In the genomic region with DNA sequence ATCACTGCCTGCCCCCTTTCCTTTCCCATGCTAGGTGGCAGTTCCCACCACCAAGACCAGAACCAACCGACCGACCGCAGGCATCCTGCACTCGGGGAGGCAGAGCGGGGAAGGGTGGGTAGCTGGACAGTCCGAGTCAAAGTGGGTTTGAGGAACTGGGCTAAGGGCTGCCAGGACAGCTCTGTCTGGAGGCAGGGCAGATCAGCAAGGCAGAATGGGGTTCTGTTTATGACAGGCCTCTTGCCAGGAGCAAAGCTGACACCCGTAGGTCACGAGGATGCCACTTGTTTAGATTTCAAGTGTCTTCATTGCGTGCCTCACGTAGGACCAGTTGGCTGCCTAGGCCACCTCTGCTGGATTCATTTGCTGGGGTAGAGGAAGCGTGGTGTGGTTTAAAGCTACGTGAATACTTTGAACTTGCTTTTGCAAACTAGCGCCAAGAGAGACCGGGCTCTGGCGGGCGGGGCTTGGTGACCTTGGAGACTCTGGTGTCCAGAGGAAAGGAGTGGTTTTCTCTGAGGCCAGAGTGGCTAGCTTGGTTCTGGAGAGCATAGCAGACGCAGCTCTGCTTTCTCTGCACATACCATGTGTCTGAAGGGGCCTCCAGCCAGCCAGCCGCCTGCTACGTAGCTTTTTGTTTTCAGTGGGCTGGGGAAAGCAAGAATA, we compare ENCODE assay signal across 8 mouse cellular contexts. TPM values are rescaled to one million over a fixed set of nuclear protein-coding genes. Genes with fewer than 3 reads are reported as not detected.
DNase-seq lines count a peak whose midpoint lies in the region; ATAC-seq and TF ChIP-seq lines count a peak whose summit lies in the region.

No protein-coding gene starts in this region.

- no peak for TF ChIP-seq CTCF in midbrain, postnatal 0 days (IDR thresholded peaks at IDR 0.05)

- no peaks in the 10 kb centered on the region for H3K36me3 ChIP-seq in forebrain, embryonic 15.5 days
- peaks cover 34% of the 10 kb centered on the region for H3K36me3 ChIP-seq in limb, embryonic 12.5 days
- H3K36me3 ChIP-seq in midbrain, postnatal 0 days (ENCODE audit: insufficient read depth, low read length) = peaks cover 6% of the 10 kb centered on the region

- no peak overlapping the region for H3K4me2 ChIP-seq in forebrain, embryonic 15.5 days (replicated peaks)
- peak overlapping the region; percentile 16; the same call in 1 of the 2 replicates for H3K4me2 ChIP-seq in limb, embryonic 12.5 days
- H3K4me2 ChIP-seq in midbrain, postnatal 0 days (ENCODE audit: low read depth, low read length, poor library complexity, severe bottlenecking) = no peak overlapping the region

- 62% methylated on average over 19 of the region's 19 CpGs for WGBS in forebrain, embryonic 15.5 days
- WGBS in limb, embryonic 12.5 days = 50% methylated on average over 19 of the region's 19 CpGs
- 67% methylated on average over 19 of the region's 19 CpGs for WGBS in midbrain, postnatal 0 days

- intact Hi-C loops in left cerebral cortex, postnatal 4 days (cut with DNase I) = no loop called here

- no peak for ATAC-seq in forebrain, embryonic 15.5 days (replicated peaks)
- ATAC-seq in hematopoietic stem cell, adult 5-6 weeks (replicated peaks in 1 of 2; ENCODE audit: insufficient read depth in 1 of 2, low FRiP score in 2 of 2, low TSS enrichment in 1 of 2, low read depth in 1 of 2, poor library complexity in 2 of 2, severe bottlenecking in 2 of 2) = peak; percentile 27 to 33; a peak in 1 of 4 replicates
- no peak for ATAC-seq in limb, embryonic 12.5 days (ENCODE audit: insufficient number of reproducible peaks, insufficient read depth, low FRiP score, low TSS enrichment, low read depth)
- ATAC-seq in midbrain, postnatal 0 days (ENCODE audit: low FRiP score) = no peak; the same call in 1 of the 2 replicates

- no peaks in the 10 kb centered on the region for H3K27me3 ChIP-seq in forebrain, embryonic 15.5 days
- H3K27me3 ChIP-seq in limb, embryonic 12.5 days = no peaks in the 10 kb centered on the region
- H3K27me3 ChIP-seq in midbrain, postnatal 0 days (ENCODE audit: insufficient read depth, low read length) = no peaks in the 10 kb centered on the region

- no peaks in the 10 kb centered on the region for H3K9me3 ChIP-seq in forebrain, embryonic 15.5 days
- H3K9me3 ChIP-seq in limb, embryonic 12.5 days = no peaks in the 10 kb centered on the region
- no peaks in the 10 kb centered on the region for H3K9me3 ChIP-seq in midbrain, postnatal 0 days (ENCODE audit: low read length)

- peak overlapping the region; percentile 58 for H3K27ac ChIP-seq in forebrain, embryonic 15.5 days (replicated peaks)
- peak overlapping the region; percentile 89 for H3K27ac ChIP-seq in limb, embryonic 12.5 days
- peak overlapping the region; percentile 55 for H3K27ac ChIP-seq in midbrain, postnatal 0 days (ENCODE audit: low read depth, low read length)

- no peak overlapping the region for H3K4me3 ChIP-seq in forebrain, embryonic 15.5 days
- H3K4me3 ChIP-seq in limb, embryonic 12.5 days (replicated peaks) = no peak overlapping the region
- no peak overlapping the region for H3K4me3 ChIP-seq in midbrain, postnatal 0 days (ENCODE audit: low read depth, low read length)

- no peak overlapping the region for H3K9ac ChIP-seq in forebrain, embryonic 15.5 days (replicated peaks)
- 0 out of 2 replicates have a peak overlapping the region, but pooled peaks have one; percentile 28 for H3K9ac ChIP-seq in limb, embryonic 12.5 days (replicated peaks)
- no peak overlapping the region for H3K9ac ChIP-seq in midbrain, postnatal 0 days (replicated peaks; ENCODE audit: low read length, poor library complexity, severe bottlenecking)

- DNase-seq in left cerebral cortex, postnatal 4 days = peak; percentile 40
- DNase-seq in left cerebral cortex, adult 8-10 months (ENCODE audit: low spot score in 2 of 2) = no peak
- peak; percentile 56 for DNase-seq in midbrain, postnatal 0 days (ENCODE audit: low spot score)
- DNase-seq in left cerebral cortex, adult 11 months (ENCODE audit: low spot score) = no peak
- DNase-seq in adipocyte (ENCODE audit: low spot score) = no peak

- H3K4me1 ChIP-seq in forebrain, embryonic 15.5 days = peaks cover 54% of the 10 kb centered on the region
- peaks cover 90% of the 10 kb centered on the region for H3K4me1 ChIP-seq in limb, embryonic 12.5 days (replicated peaks)
- H3K4me1 ChIP-seq in midbrain, postnatal 0 days (ENCODE audit: insufficient read depth, low read length) = peaks cover 3% of the 10 kb centered on the region; the same call in 1 of the 2 replicates

RNA-seq across cellular contexts. Expression of a gene that starts 31.4 kb away (rescaled TPM):
- total RNA-seq in left cerebral cortex, postnatal 4 days (2021) = under 1 TPM in 1 of 2 experiments, not detected in 1; 0.24 TPM
- total RNA-seq in left cerebral cortex, adult 8-10 months (2022) = not detected
- polyA plus RNA-seq in forebrain, embryonic 15.5 days (2015; fragmentation: Nextera tagmentation; extraction: Ambion mirVana) = not detected in 2 replicates
- not detected in 2 replicates for total RNA-seq in hematopoietic stem cell, adult 5-6 weeks (2017)
- polyA plus RNA-seq in limb, embryonic 12.5 days (2016; fragmentation: Nextera tagmentation; extraction: Ambion mirVana) = 0.15 TPM in 1 of 2 replicates, not detected in the other
- total RNA-seq in midbrain, postnatal 0 days (2014; rRNA removed) = not detected in 2 replicates
- polyA plus RNA-seq in midbrain, postnatal 0 days (2015; fragmentation: Nextera tagmentation; extraction: Ambion mirVana) = not detected in 2 replicates

RNA-seq across cellular contexts. Expression of a gene that starts 42.7 kb away (rescaled TPM):
- 10 to 100 TPM; 43.1 to 45.3 TPM for total RNA-seq in left cerebral cortex, postnatal 4 days (2021)
- total RNA-seq in left cerebral cortex, adult 8-10 months (2022) = 10 to 100 TPM; 32.7 to 41.5 (median 38.5) TPM
- polyA plus RNA-seq in forebrain, embryonic 15.5 days (2015; fragmentation: Nextera tagmentation; extraction: Ambion mirVana) = 39.7 and 41.7 TPM in 2 replicates
- 40.5 and 41.6 TPM in 2 replicates for total RNA-seq in hematopoietic stem cell, adult 5-6 weeks (2017)
- polyA plus RNA-seq in limb, embryonic 12.5 days (2016; fragmentation: Nextera tagmentation; extraction: Ambion mirVana) = 48.3 and 48.6 TPM in 2 replicates
- total RNA-seq in midbrain, postnatal 0 days (2014; rRNA removed) = 44.2 and 44.8 TPM in 2 replicates
- 27.1 and 27.8 TPM in 2 replicates for polyA plus RNA-seq in midbrain, postnatal 0 days (2015; fragmentation: Nextera tagmentation; extraction: Ambion mirVana)

RNA-seq across cellular contexts. Expression of a gene that starts 48.2 kb away (rescaled TPM):
- 10 to 100 TPM; 15.8 to 17.7 TPM for total RNA-seq in left cerebral cortex, postnatal 4 days (2021)
- total RNA-seq in left cerebral cortex, adult 8-10 months (2022) = 10 to 100 TPM; 20.6 to 25.2 (median 23.0) TPM
- polyA plus RNA-seq in forebrain, embryonic 15.5 days (2015; fragmentation: Nextera tagmentation; extraction: Ambion mirVana) = 13.9 and 14.4 TPM in 2 replicates
- total RNA-seq in hematopoietic stem cell, adult 5-6 weeks (2017) = 5.9 and 7.6 TPM in 2 replicates
- 15.8 and 16.9 TPM in 2 replicates for polyA plus RNA-seq in limb, embryonic 12.5 days (2016; fragmentation: Nextera tagmentation; extraction: Ambion mirVana)
- total RNA-seq in midbrain, postnatal 0 days (2014; rRNA removed) = 13.2 and 16.3 TPM in 2 replicates
- 41.3 and 43.0 TPM in 2 replicates for polyA plus RNA-seq in midbrain, postnatal 0 days (2015; fragmentation: Nextera tagmentation; extraction: Ambion mirVana)

Comparison
In these comparisons a context has a peak if more than half of its experiments do, and no peak if none do; other contexts are left out.
1. DNase-seq: peak in left cerebral cortex, postnatal 4 days (single experiment) and midbrain, postnatal 0 days (single experiment); none in left cerebral cortex, adult 8-10 months (0 of 2), left cerebral cortex, adult 11 months (single experiment) and adipocyte (single experiment).
2. ATAC-seq: peak in hematopoietic stem cell, adult 5-6 weeks (2 of 2); none in forebrain, embryonic 15.5 days (single experiment), limb, embryonic 12.5 days (single experiment) and midbrain, postnatal 0 days (single experiment).
3. Peak in every context shown above with its lines, with median percentiles within 50 percentile points of each other: H3K27ac ChIP-seq.